In the genomic region with DNA sequence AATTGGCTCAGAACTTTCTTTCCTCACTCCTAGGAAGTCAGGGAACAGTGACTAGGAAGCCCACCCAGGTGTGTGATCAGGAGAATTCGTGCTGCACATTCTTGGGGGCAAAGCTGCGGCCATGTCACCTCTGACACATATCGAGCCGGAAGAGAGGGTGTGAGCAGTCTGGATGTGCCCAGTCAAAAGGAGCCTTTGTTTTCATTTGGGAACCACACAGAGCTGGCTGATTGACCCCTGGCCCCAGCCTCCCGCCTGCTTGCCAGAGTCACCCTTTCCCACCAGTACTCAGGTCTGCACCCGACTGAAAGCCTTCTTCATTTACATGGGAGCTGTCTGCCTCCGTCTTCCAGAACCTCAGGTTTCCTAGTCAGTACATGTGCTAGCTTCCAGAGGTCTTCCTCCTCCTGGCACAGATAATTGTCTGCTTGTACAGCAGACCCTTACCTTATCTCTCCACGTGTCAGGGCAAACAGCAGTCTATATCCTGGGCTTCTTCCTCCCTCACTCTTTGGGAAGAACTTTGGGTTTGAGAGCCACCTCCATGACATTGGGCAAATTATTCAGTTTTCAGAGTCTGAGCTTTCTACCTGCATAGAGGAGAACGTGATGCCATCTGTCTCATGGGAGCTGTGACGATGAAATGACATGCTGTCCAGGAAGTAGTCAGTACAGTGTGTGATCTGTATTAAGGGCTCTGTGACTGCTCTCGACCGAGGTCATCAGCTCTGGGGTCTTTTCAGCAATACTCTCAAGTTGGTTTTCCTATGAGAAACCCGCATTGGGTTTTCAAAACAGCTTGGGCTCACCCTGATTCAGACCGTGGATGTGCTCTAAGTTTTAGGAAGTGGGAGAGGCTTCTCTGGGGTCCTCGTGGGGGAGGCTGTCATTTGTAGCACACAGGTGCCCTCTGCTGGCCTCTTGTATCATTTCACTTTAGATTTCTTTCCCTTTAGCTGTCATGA, we compare ENCODE assay signal across 7 mouse cellular contexts.
A peak's percentile ranks its signal among the peaks of the same experiment; 100 is the strongest.
DNase-seq lines count a peak whose midpoint lies in the region; ATAC-seq lines count a peak whose summit lies in the region.

No protein-coding gene starts in this region.

- no peak overlapping the region for H3K4me3 ChIP-seq in liver, embryonic 15.5 days (replicated peaks)
- H3K4me3 ChIP-seq in neural tube, embryonic 12.5 days = no peak overlapping the region

- no peaks in the 10 kb centered on the region for H3K36me3 ChIP-seq in liver, embryonic 15.5 days (replicated peaks)
- H3K36me3 ChIP-seq in neural tube, embryonic 12.5 days = no peaks in the 10 kb centered on the region

- H3K27me3 ChIP-seq in liver, embryonic 15.5 days = no peaks in the 10 kb centered on the region
- H3K27me3 ChIP-seq in neural tube, embryonic 12.5 days (replicated peaks) = no peaks in the 10 kb centered on the region

- peak; percentile 85 for DNase-seq in 3T3-L1 (ENCODE audit: low read depth, low spot score)
- peak; percentile 60 for DNase-seq in CD4-positive helper T cell, adult 2 months (ENCODE audit: low read depth, low spot score)
- peak; percentile 72 for DNase-seq in c-Kit-positive CD71-negative TER-119-negative erythroid progenitor cells, embryonic 14.5 days (ENCODE audit: low read depth)
- DNase-seq in forelimb bud, embryonic 11.5 days (ENCODE audit: low read depth, low spot score) = peak; percentile 74
- peak; percentile 75 for DNase-seq in induced T-regulatory cell, adult 2 months (ENCODE audit: low read depth)

- H3K27ac ChIP-seq in liver, embryonic 15.5 days (replicated peaks) = 0 out of 2 replicates have a peak overlapping the region, but pooled peaks have one; percentile 33
- H3K27ac ChIP-seq in neural tube, embryonic 12.5 days = no peak overlapping the region

- H3K4me1 ChIP-seq in liver, embryonic 15.5 days (replicated peaks) = peaks cover 14% of the 10 kb centered on the region; the same call in 1 of the 2 replicates
- peaks cover 3% of the 10 kb centered on the region; the same call in 1 of the 2 replicates for H3K4me1 ChIP-seq in neural tube, embryonic 12.5 days

- H3K9ac ChIP-seq in liver, embryonic 15.5 days = no peak overlapping the region
- H3K9ac ChIP-seq in neural tube, embryonic 12.5 days = no peak overlapping the region

- peak overlapping the region; percentile 36; the same call in 1 of the 2 replicates for H3K4me2 ChIP-seq in liver, embryonic 15.5 days
- peak overlapping the region; percentile 39 for H3K4me2 ChIP-seq in neural tube, embryonic 12.5 days (replicated peaks)

- 27% methylated on average over 15 of the region's 15 CpGs for WGBS in liver, embryonic 15.5 days (ENCODE audit: insufficient replicate concordance)
- 30% methylated on average over 15 of the region's 15 CpGs for WGBS in neural tube, embryonic 12.5 days

- ATAC-seq in liver, embryonic 15.5 days (ENCODE audit: insufficient read depth) = peak; percentile 41; the same call in 1 of the 2 replicates
- ATAC-seq in neural tube, embryonic 12.5 days (ENCODE audit: low FRiP score, low read depth) = peak; percentile 72; the same call in 1 of the 2 replicates

- H3K9me3 ChIP-seq in liver, embryonic 15.5 days (replicated peaks) = no peaks in the 10 kb centered on the region
- H3K9me3 ChIP-seq in neural tube, embryonic 12.5 days = no peaks in the 10 kb centered on the region
